Mouse (Mus musculus) left cerebral cortex, adult 18-20 months (tissue): Measurements from ENCODE around the gene Mast4. TPM values are rescaled to one million over a fixed set of nuclear protein-coding genes. Genes with fewer than 3 reads are reported as not detected.

ENCODE experiments used
- DNase-seq, 2 experiments: peaks; one replicate each; pipeline ENCODE4 v3.0.0; 2021 to 2022; ENCODE audit warnings: low spot score in 2 of 2, mixed read lengths in 1 of 2
- total RNA-seq, 2 experiments: library from RNA; stranded (reverse); gene quantifications; 2 replicates each; pipeline ENCODE4 v1.2.3; 2021

Mast4 gene
- total RNA-seq, 2 experiments from 2014 or later: 49.8 to 50.2 TPM

DNA sequence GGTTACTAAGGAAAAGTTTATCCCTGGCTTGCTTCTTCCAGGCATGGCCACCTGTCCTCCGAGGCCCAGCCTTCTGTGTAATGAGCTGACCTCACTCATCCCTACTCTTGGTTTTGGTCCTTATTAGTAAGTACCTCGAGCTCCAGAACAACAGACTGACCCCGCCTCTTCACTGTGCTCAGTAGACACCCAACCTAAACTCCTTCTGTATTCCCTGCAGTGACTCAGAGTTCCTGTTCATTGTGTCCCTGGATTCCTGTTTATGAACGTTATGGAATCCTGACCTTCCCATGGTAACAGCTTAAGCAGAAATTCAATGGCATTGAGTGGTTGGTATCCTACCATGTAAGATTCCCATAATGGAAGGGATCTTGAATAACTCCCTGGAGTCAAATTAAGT, 464.8 kb downstream of the Mast4 start:
- DNase-seq: no peak

DNA sequence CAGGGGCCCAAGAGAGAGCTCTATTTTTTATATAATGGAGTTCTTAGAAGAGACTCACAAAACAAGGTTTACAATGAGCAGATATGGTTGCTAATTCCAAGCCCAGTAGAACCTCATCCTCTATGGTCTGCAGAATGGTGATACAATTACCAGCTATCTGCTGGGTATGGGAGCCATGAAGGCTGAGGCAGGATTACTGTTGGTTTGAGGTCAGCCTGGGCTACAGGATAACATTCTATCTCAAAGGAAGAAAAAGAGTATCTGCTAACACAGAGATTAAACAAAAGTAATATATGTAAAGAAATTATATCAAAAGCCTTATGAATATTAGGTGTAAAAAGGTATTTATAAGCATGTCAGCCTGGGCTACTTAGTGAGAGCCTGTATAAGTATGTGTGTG, 467.5 kb downstream of the Mast4 start:
- DNase-seq: no peak

DNA sequence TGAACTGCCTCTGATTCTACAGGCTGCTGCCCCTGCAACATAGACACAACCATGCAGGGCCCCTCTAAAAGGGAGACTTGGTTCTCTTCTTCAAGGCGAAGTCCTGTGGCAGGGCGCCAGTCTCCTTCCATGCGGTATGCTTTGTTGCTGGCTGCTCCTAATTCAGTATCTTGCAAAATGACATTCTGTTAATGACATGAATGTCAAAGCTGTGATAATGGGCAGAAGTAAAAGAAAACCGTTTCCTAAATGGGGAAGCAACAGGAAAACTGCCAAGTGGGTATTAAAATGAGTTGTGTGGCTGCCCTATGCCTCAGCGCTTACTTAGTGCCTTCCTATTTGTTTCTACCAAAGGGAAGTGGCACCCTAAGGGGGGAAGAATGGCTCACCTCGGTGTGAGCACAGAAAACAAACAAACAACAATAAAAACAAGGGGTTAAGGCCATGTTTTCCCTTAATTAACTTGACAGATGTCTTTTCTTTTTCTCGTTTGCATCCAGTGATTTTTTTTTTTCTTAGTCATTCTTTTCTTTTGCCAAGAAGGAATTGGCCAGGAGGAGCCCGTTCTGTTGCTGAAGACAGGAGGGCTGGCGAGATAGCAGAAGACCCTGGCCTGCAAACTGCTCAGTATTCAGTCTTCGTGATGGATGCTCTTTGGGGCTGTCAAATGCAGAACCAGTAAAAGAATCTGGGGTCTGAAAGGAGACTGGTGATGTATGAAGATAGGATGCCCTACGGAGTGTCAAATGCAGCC, 468.1 kb downstream of the Mast4 start:
- DNase-seq: no peak

DNA sequence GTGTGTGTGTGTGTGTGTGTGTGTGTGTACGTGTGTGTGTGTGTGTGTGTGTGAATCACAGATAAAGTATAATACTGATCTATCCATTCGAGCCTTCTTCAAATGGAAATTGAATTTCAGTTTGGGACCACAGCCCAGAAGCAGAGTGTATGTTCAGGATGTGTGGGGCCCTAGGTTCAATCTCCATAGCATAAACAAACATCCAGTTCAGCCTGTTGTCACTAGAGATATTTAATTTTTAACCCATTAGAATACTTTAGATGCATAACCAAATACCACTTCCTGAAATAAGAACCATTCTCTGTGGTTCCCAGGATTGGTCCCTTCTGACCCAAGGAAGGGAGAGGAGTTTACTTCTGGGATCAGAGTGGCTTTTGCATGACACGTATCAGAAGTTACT, 468.8 kb downstream of the Mast4 start:
- no peak for DNase-seq

DNA sequence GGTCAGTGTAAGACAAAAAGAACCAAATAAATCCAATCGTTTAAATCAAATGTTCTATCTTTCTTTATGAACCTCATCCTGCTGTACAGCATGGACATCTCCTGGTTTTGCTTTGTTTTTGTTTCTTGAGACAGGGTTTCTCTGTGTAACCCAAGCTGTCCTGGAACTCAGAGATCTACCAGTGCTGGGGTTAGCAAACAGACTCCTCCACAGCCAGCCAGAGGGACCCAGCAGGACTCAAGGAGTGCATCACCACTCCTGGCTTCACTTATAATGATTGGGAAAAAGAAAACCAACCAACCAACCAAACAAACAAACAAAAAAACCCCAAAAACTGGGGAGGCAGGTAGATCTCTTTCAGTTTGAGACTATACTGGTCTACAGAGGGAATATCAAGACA, 469.5 kb downstream of the Mast4 start:
- no peak for DNase-seq

DNA sequence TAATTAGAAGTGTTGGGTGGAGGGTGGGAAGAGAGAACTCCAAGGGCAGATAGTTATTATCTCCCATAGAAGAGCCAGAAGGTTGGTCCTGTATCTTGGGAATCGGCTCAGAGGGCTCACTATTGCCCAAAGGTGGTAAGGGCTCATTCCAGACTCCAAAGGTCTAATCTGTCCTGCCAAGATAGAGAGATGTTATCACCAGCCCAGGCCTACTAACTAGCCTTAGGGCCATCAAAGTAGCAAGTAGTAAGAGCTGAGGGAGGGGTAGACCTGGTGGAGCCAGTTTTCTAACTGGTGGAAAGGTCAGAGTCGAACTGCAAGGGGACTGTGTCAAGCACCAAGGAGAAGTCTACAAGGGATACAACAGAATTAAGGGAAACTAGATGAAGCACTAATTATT, 470.2 kb downstream of the Mast4 start:
- DNase-seq: no peak

DNA sequence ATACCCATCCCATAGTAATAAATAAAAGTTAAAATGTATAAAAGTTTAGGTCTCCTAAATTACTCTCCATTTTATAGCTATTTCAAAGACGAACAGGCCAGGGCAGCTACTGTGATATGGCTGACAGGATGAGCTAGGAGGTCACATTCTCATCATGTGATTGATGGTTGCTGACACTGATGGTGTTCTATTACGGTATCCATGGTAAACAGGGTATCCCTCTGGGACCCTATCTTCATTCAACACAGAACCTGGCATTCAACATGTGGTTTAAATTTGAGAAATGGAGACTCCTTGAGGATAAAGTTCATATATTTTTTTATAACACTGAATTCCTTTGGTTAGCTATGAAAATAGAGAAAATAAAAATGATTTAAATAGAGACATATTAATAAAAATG, 471.3 kb downstream of the Mast4 start:
- no peak for DNase-seq

DNA sequence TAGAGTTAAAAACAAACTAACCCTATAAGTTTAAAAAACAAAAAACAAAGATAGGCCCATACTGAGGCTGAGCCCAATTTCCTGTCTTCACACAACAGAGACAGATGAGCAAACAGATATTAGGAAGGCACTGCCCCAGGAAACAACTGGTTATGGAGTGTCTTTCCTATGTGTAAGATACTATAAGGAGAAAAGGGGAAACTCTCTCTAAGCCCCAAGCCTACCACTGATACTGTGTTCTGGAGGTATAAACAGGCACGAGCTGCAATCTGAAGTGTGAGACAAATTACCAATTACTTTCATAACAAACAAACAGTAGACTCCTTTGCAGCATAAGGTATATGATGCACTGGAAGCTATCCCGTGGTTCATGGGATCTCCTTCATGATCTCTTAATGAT, 471.9 kb downstream of the Mast4 start:
- DNase-seq: no peak

DNA sequence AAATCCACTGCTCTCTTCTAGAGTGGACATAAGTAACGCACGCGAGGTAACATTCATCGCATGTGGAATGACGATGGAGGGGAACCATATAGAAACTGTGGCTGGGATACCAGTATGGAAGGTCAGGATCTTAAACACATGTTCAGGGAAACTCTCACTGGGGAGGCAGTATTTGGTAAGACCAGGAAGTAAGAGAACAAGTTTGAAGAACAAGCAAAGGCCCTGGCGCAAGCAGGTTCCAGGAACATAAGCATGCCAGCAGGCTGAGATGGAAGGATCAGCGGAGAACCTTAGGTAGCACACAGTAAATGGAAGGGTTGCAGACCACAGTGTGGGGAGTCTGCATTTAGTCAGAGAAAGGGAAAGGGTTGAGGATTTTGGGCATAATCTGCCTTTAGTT, 473.6 kb downstream of the Mast4 start:
- DNase-seq: no peak

DNA sequence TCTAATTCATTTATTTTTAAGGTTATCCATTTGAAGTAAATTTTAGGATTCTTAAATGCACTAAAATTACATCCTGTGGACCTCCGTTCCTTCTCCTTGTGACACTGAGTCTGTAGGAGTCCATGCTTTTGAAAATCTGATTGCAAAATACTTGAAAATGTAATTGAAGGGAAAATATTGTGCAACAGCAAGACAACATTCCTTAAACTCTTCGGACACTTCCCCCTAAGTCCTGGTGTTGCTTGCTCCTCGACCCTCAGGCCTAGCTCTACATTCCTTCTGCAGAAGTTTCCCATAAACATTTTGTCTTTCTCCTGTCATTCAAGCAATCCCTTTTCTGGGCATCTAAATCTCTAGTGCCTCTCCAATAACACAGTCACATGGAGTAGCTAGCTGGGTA, 474.2 kb downstream of the Mast4 start:
- no peak for DNase-seq

DNA sequence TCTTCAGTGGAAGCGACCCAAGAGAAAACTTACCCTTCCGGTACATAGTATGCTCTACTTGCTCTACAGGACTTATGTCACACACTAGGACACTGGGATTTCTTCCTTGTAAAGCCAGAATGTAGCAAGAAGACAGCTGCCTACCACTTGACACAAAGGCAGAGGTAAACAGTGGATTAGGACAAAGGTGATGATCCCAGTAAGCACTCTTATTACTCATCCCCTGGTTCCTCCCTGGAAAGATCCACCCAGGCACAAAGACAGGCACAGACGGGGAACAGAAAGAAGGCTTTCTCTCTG, 476.8 kb downstream of the Mast4 start:
- DNase-seq: no peak

DNA sequence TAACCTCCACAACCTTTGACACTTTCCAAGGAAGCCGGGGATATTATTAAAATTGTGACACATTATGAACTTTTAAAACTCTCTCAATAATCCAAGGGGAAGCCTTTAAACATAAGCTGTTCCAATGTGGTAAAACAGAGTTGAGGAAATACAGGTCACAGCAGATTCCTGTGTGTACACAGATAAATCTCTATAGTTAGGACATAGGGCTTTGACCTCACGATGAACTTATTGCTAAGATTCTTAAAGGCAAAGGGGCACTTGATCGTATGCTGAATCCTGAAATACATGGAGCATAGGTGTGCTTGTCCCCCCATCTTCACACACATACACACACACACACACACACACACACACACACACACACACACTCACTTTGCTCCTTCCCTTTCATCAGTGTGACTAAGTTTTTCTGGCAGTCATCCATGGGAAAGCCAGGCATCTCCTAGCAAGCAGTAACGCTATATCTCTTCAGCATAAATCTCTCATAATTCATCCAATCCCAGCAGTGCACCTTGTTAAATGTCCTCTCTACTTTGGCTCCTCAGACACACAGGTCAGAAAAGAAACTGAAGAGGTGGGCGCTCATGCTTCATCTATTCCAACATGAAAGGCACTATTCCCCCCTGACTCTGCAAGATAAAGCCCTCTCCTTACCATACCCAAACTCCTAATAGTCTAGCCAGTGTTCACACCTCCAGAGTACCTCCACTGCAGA, 477.3 kb downstream of the Mast4 start:
- DNase-seq: no peak

DNA sequence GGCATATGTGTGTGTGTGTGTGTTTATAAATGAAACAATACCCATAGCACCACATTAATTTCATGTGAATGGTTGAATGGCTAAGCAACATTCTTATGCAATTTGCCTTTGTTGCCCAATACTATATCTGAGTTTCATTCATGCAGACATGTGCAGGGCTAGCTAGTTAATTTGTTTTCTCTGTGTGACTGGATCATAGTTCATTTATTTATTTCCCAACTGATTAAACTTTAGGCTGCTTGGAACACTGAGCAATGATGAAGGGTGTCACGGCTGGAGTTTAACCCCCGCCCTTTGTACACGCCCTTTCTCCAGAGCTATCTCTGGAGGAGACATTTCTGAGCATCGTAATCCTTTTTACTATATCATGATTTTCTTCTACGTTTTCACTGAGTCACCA, 481.4 kb downstream of the Mast4 start:
- DNase-seq: no peak

DNA sequence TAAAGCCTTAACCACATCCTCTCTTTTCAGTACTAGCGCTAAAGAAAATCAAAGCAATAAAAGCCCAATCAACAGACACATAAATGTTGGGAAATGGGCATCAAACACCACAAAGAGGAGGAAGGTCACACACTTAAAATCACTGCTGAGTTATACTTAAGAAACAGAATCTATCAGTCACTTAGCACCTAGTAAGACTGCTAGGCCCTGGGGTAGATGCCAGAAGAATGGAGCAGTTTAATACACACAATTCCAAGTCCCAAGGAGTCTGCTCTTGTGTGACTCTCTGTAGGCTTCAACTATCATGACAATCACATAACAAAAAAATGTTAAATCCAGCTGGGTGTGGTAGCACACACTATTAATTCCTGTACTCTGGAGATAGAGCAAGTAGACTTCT, 483.0 kb downstream of the Mast4 start:
- no peak for DNase-seq

DNA sequence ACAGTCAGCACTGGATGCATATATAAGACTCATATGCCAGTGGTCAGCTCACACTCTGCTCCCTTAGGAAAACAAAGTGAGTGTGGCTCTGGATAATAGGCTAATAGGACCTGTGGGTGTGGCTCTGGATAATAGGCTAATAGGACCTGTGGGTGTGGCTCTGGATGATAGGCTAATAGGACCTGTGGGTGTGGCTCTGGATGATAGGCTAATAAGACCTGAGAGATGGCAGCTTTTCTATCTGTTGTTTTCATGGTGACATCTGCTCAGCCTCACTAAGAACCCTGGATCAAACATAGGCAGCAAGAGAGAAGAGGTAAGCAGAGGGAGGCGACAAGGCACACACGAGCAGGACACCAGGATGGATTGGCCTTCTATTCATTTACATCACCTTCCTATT, 483.7 kb downstream of the Mast4 start:
- no peak for DNase-seq

DNA sequence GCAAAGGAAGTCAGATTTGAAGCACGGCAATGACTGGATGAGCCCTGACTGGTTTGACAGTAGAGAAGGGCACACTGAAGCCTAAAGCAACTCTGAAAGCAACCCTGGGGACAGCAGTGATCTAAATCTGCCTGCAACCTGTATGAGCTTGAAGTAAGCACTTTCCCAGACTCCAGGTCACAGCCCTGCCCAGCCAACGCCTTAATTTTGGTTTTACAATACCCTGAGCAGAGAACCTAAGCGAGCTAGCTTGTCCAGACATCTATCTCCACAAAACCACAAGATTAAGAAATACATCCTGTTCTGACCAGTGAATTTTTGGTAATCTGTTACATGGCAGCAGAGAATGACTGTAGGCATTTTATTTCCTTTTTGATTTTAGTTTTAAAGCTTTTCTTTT, 485.2 kb downstream of the Mast4 start:
- DNase-seq: no peak

DNA sequence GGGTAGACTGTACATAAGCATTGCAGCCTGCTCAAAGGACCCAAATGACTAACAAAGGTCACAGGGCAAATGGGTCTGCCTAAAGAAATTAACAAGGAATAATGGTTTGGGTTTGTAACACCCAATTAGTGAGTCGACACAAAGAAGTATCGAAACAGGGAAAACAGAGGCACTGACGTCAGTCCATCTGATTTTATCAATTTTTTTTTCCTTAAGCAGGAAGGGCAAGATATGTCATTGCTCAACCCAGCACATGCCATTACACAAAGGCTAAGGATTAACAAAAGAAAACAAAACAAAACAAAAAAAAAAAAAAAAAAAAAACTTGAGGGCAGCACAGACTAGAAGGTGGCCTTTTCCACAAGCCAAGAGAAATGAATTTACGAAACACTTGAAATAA, 487.8 kb downstream of the Mast4 start:
- no peak for DNase-seq

DNA sequence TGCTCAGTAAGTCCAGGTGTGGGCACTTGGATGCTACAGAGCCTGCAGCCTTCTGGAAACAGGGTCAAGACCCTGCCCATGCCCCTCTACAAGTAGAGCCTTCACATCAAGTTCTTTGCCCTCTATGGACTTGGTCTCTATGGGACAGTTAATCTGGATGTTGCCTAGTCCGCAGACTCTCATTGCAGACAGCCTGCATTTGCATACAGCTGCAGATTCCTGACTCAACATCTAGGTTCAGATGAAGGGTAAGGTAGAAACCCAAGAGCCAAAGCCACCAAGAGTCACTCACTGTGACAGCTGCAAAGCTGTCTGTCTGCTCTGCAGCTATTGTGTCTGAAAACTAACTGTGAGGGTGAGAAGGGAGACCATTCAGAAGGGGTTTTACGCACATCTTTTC, 491.6 kb downstream of the Mast4 start:
- DNase-seq: no peak

DNA sequence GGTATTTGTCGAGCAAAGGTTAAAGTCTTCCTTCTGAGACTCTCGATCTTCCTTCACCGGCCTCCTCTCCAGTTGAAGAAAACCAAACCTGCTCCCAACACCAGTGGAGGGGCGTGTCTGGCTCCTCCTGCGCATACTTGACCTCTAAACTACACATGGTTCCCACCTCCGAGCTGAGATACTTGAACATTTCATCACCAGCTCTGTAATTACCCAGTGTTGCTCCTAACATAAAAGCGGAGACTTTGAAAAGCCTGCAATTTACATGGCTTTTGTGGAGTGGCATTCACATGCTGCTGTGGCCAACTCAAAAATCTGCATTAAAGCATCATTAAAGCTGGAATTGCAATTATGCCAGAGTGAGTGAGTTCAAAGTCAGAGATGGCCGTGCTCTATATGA, 492.1 kb downstream of the Mast4 start:
- DNase-seq: no peak

DNA sequence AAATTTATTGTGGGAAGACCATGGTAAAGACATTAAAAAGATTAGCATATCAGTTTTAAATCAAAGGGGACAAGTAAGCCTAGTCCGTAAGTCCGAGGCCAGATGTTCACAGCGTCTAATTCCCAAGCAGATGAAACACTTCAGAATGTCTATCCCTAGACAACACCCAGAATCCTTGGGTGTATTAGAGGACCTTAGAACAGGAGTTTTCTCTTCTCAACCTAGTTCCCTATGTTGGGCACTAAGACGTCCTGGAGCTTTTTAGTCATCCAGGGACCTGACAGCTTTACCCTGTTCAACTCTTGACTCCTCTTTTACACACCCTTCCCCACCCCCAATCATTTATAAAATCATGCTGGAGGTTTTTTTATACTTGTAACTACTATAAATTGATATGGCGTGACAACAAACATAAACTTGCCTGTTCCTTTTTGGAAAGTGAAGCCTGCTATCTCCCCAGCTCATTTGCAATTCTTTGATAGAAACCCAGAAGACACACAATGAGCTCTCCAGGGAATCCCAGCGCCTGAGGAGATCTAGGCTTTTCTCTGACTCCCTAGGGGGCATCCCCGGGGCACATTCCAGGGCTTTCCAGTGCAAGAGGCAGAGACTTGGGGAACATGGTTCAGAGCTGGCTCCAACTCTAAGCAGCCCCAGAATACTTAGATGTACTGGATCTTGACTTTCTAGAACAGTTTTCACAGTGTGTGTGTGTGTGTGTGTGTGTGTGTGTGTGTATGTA, 494.4 kb downstream of the Mast4 start:
- no peak for DNase-seq

DNA sequence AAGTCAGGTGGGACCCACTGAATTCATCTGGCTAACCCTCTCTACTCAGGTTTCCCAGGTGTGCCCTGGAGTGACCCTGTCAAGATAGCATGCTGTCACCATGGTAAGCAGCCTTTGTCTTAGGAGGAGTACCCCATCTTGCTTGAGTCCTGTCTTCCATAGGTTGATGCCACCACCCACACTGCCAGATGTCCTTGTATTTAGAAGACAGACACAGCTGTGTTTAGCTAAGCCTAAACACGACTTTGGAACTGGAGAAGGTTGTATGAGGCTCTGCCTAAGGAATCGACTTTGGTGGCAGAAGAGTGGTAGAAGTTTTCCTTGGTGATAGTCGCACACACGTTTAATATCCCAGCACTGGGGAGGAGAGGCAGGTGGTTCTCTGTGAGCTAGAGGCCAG, 496.9 kb downstream of the Mast4 start:
- no peak for DNase-seq

DNA sequence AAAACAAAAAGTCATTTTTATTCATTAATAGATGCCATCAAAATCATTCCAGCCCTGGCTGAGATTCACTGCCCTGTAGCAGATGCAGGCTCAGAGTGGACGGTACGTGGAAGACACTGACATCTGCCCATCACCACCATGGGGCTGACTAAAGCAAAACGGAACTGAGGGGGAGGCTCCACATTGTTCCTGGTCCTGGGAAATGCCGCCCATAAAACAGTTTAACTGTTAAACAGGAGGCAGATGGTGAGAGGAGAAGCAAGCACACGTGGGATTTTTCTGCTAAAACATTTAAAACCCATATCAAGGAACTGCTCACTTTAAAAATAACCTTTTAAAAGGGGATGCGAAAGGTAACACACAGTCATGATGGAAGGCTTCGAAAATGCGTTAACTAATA, 499.0 kb downstream of the Mast4 start:
- DNase-seq: peak in 1 of 2 experiments; percentile 24

DNA sequence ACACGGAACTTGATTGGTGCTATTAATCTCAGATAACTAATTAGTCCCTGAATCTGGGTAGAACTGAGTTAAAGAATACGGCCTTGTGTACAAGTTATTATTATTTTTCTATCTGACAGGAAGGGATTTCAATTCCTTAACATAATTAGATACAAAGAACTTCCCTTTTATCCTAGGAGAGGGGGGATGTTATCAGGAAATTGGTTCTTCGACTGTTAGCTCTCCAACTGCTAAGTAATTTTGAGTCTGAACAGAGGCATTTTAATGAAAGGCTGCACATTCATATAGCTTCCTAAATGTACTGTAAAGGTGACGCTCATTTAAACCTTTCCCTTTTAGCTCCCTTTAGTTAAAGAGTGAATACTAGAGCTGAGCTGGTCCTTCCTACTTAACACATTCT, 516.0 kb downstream of the Mast4 start:
- no peak for DNase-seq
